Mouse (Mus musculus): ENCODE measurements around the gene Gm20388. TPM values are rescaled to one million over a fixed set of nuclear protein-coding genes. Genes with fewer than 3 reads are reported as not detected.
A peak's percentile ranks its signal among the peaks of the same experiment; 100 is the strongest.

The Gm20388 gene
- polyA plus RNA-seq, 1 experiment from 2014 or later: not detected

DNA sequence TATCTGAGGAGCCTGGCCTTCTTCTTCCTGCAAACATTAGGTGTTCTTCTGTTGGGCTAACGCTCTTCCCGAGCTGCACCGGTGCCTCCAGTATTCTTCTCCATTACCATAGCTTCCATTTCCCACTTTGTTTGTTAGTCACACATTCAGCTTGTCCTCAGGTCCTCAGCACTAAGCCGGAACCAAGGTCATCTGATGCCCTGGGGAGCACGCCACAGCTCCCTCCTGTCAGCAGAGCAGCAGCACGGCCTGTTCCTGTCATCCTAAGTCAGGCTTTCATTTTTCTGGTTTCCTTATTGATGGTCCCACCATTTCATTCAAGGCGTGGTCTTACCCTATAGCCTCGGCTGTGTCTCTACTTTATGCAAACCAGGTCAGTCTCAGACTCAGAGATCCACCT, 3477.2 kb downstream of the Gm20388 start:
- WGBS: 92% methylated on average over 8 of the region's 8 CpGs
- no peaks in the 10 kb centered on the region for H3K27me3 ChIP-seq (ENCODE audit: control insufficient read depth, insufficient read depth, low read length)
- H3K9ac ChIP-seq (ENCODE audit: low read length): no peak overlapping the region
- no peak overlapping the region for H3K27ac ChIP-seq (replicated peaks)
- no peak for ATAC-seq (ENCODE audit: low FRiP score, low TSS enrichment)
- H3K4me2 ChIP-seq (replicated peaks; ENCODE audit: low read depth): no peak overlapping the region
- no peak overlapping the region for H3K4me3 ChIP-seq (ENCODE audit: low read depth, low read length)
- peaks cover 35% of the 10 kb centered on the region for H3K36me3 ChIP-seq (ENCODE audit: control insufficient read depth, insufficient read depth, low read length)
- no peaks in the 10 kb centered on the region for H3K9me3 ChIP-seq (ENCODE audit: control insufficient read depth, low read length)
- TF ChIP-seq CTCF (IDR thresholded peaks at IDR 0.05; ENCODE audit: low read depth) (no peak), EP300 (optimal IDR thresholded peaks at IDR 0.05) (no peak)
- no peaks in the 10 kb centered on the region for H3K4me1 ChIP-seq (replicated peaks; ENCODE audit: control insufficient read depth, insufficient read depth)
- DNase-seq (ENCODE audit: low spot score): no peak

DNA sequence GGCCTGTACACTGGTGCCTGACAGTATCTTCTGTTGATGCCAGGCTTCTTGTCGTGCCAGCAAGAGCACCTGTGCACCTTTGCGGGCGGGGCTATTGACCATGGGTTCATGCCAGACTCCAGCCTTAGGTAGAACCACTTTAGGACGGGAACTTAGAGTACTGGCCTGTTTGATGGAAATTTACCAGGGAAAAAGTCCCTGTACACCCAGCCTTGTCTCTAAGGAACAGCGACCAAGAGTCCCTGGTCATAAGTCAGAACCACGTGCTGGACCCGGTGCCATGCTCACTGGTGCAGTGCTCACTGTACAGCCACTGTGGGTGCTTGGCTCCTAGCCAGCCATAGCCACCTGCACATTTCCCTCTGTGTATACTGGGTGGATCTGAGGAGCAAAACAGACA, 3478.4 kb downstream of the Gm20388 start:
- DNase-seq (ENCODE audit: low spot score): peak; percentile 58
- Histone ChIP-seq H3K4me2 (replicated peaks; ENCODE audit: low read depth) (no peak overlapping the region), H3K36me3 (ENCODE audit: control insufficient read depth, insufficient read depth, low read length) (peaks cover 33% of the 10 kb centered on the region), H3K4me3 (ENCODE audit: low read depth, low read length) (no peak overlapping the region), H3K9ac (ENCODE audit: low read length) (no peak overlapping the region), H3K27me3 (ENCODE audit: control insufficient read depth, insufficient read depth, low read length) (no peaks in the 10 kb centered on the region), H3K9me3 (ENCODE audit: control insufficient read depth, low read length) (no peaks in the 10 kb centered on the region), H3K27ac (replicated peaks) (0 out of 2 replicates have a peak overlapping the region, but pooled peaks have one; percentile 13), H3K4me1 (replicated peaks; ENCODE audit: control insufficient read depth, insufficient read depth) (no peaks in the 10 kb centered on the region)
- 90% methylated on average over 7 of the region's 7 CpGs for WGBS
- TF ChIP-seq CTCF (IDR thresholded peaks at IDR 0.05; ENCODE audit: low read depth) (no peak), EP300 (optimal IDR thresholded peaks at IDR 0.05) (no peak)
- ATAC-seq (ENCODE audit: low FRiP score, low TSS enrichment): peak; percentile 47

DNA sequence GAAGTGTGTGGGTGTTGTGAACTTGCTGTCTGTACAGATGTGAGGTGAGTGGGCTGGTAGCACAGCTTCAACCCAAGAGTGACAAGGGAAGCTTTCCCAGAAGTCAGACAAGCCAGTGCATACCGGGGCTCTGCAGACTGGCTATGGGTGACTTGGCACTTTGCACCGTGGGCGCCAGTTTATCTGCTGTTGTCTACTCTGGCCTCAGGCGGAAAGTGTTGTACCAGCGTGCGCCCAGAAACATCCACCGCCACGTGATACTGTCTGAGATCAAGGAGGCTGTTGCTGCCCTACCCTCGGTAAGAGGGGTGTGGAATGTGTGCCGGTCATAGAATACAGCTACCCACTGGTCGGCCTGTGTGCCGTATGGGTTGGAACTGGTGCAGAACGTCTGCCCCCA, 3487.7 kb downstream of the Gm20388 start:
- DNase-seq (ENCODE audit: low spot score) (no peak), ATAC-seq (ENCODE audit: low FRiP score, low TSS enrichment) (no peak)
- TF ChIP-seq EP300 (optimal IDR thresholded peaks at IDR 0.05) (no peak), CTCF (IDR thresholded peaks at IDR 0.05; ENCODE audit: low read depth) (no peak)
- Histone ChIP-seq H3K36me3 (ENCODE audit: control insufficient read depth, insufficient read depth, low read length) (peaks cover 53% of the 10 kb centered on the region), H3K4me1 (replicated peaks; ENCODE audit: control insufficient read depth, insufficient read depth) (no peaks in the 10 kb centered on the region), H3K4me3 (ENCODE audit: low read depth, low read length) (no peak overlapping the region), H3K9me3 (ENCODE audit: control insufficient read depth, low read length) (no peaks in the 10 kb centered on the region), H3K27ac (replicated peaks) (no peak overlapping the region), H3K9ac (ENCODE audit: low read length) (no peak overlapping the region), H3K4me2 (replicated peaks; ENCODE audit: low read depth) (no peak overlapping the region), H3K27me3 (ENCODE audit: control insufficient read depth, insufficient read depth, low read length) (no peaks in the 10 kb centered on the region)
- 88% methylated on average over 13 of the region's 13 CpGs for WGBS

DNA sequence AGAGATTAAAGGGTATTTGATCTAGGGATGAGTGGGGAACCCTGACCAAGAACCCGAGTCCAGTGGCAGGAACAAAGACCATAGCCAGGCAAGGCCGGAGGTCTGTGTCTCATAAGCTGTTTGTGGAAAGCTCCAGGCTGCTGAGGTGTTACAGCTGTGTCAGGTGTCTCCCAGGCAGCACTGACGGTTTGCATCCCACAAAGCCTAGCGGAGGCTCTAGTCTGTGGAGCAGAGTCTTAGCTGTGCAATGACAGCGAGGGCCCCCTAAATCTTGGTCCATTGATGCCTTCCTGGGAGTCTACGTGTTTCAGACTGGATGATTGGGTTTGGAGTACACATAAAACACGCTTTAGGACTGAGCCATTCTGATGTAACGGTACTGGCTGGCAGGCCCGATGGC, 3491.3 kb downstream of the Gm20388 start:
- no peak overlapping the region for H3K4me2 ChIP-seq (replicated peaks; ENCODE audit: low read depth)

DNA sequence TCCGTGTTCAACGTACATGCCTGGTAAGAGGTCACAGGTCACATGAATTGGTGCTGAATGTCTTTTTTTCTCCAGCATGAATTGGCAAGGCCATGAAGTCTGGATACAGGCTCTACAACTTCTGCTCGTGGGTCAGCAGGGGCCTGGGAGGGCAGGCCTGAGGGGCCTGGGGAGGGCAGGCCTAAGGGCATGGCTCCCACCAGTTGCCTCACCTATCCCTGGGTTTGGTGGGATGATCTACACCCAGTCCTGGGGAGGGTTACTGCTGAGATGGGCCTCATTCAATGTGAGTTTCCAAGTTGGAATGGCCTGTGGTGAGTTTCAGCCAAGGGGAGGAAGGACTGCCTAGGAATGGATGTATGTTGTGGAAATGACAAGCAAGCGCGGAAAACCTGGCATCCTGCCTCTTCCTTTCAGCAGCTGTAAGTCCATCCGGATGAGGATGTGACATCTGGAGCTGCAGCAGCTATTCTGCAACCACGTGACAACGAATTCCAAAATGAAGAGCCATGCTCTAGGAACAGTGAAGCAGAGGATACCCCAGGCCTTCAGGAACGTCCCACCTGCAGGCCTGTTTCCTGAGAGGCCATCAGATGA, 3492.2 kb downstream of the Gm20388 start:
- H3K9ac ChIP-seq (ENCODE audit: low read length): no peak overlapping the region
- TF ChIP-seq EP300 (optimal IDR thresholded peaks at IDR 0.05): no peak
- no peak for TF ChIP-seq CTCF (IDR thresholded peaks at IDR 0.05; ENCODE audit: low read depth)
- 80% methylated on average over 9 of the region's 9 CpGs for WGBS
- no peaks in the 10 kb centered on the region for H3K27me3 ChIP-seq (ENCODE audit: control insufficient read depth, insufficient read depth, low read length)
- no peak overlapping the region for H3K4me2 ChIP-seq (replicated peaks; ENCODE audit: low read depth)
- no peak overlapping the region for H3K4me3 ChIP-seq (ENCODE audit: low read depth, low read length)
- ATAC-seq (ENCODE audit: low FRiP score, low TSS enrichment) (no peak), DNase-seq (ENCODE audit: low spot score) (no peak)
- peaks cover 34% of the 10 kb centered on the region for H3K36me3 ChIP-seq (ENCODE audit: control insufficient read depth, insufficient read depth, low read length)
- no peak overlapping the region for H3K27ac ChIP-seq (replicated peaks)
- no peaks in the 10 kb centered on the region for H3K4me1 ChIP-seq (replicated peaks; ENCODE audit: control insufficient read depth, insufficient read depth)
- H3K9me3 ChIP-seq (ENCODE audit: control insufficient read depth, low read length): no peaks in the 10 kb centered on the region

More for the DNA sequence above, 3491.3 kb downstream of the Gm20388 start:
- H3K36me3 ChIP-seq (ENCODE audit: control insufficient read depth, insufficient read depth, low read length): peaks cover 41% of the 10 kb centered on the region
- DNase-seq (ENCODE audit: low spot score): no peak
- no peaks in the 10 kb centered on the region for H3K9me3 ChIP-seq (ENCODE audit: control insufficient read depth, low read length)
- no peaks in the 10 kb centered on the region for H3K4me1 ChIP-seq (replicated peaks; ENCODE audit: control insufficient read depth, insufficient read depth)
- no peak overlapping the region for H3K9ac ChIP-seq (ENCODE audit: low read length)
- TF ChIP-seq EP300 (optimal IDR thresholded peaks at IDR 0.05) (no peak), CTCF (IDR thresholded peaks at IDR 0.05; ENCODE audit: low read depth) (no peak)
- no peak overlapping the region for H3K4me3 ChIP-seq (ENCODE audit: low read depth, low read length)
- WGBS: 85% methylated on average over 9 of the region's 9 CpGs
- ATAC-seq (ENCODE audit: low FRiP score, low TSS enrichment): no peak
- no peaks in the 10 kb centered on the region for H3K27me3 ChIP-seq (ENCODE audit: control insufficient read depth, insufficient read depth, low read length)
- no peak overlapping the region for H3K27ac ChIP-seq (replicated peaks)

DNA sequence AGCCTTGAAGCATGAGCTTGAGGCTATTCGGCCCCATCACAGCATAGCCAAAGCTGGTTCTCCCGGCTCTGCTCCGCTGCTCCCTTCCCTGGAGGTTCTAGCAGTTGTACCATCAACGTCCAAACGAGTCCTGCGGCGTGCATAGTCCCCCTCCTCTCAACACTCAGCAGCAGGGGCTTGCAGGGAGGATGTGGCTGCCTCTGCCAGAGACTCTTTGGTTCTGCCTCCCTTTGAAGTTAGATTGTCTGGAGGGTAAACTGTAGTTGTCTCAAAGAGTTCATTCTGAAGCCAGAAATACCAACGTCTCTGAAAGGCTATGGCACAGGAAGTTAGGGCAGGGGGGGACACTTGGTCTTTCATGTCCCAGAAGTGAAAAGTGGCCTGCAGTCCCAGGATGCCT, 3493.9 kb downstream of the Gm20388 start:
- ATAC-seq (ENCODE audit: low FRiP score, low TSS enrichment) (no peak), DNase-seq (ENCODE audit: low spot score) (no peak)
- no peak overlapping the region for H3K9ac ChIP-seq (ENCODE audit: low read length)
- 61% methylated on average over 8 of the region's 8 CpGs for WGBS
- H3K4me3 ChIP-seq (ENCODE audit: low read depth, low read length): no peak overlapping the region
- H3K36me3 ChIP-seq (ENCODE audit: control insufficient read depth, insufficient read depth, low read length): peaks cover 20% of the 10 kb centered on the region
- H3K27ac ChIP-seq (replicated peaks): no peak overlapping the region
- no peak overlapping the region for H3K4me2 ChIP-seq (replicated peaks; ENCODE audit: low read depth)
- no peak for TF ChIP-seq CTCF (IDR thresholded peaks at IDR 0.05; ENCODE audit: low read depth)
- no peak for TF ChIP-seq EP300 (optimal IDR thresholded peaks at IDR 0.05)
- 0 out of 2 replicates have a peak, but pooled peaks cover under 1% of the 10 kb centered on the region for H3K27me3 ChIP-seq (ENCODE audit: control insufficient read depth, insufficient read depth, low read length)
- no peaks in the 10 kb centered on the region for H3K4me1 ChIP-seq (replicated peaks; ENCODE audit: control insufficient read depth, insufficient read depth)
- no peaks in the 10 kb centered on the region for H3K9me3 ChIP-seq (ENCODE audit: control insufficient read depth, low read length)
